Mouse (Mus musculus) ES-E14 (cell line): ENCODE results near the gene Rflna. TPM values are rescaled to one million over a fixed set of nuclear protein-coding genes. Genes with fewer than 3 reads are reported as not detected.
A peak's percentile ranks its signal among the peaks of the same experiment; 100 is the strongest.

Experiments
- DNase-seq: peaks from one replicate; pipeline ENCODE4 v3.0.0-alpha.2; 2013; ENCODE audit warnings: low read depth, low spot score
- H3K27ac ChIP-seq: 2 replicates; pipeline ENCODE4 v1.5.1; 2012; ENCODE audit warnings: low read depth, mild to moderate bottlenecking, low read length, moderate library complexity, mixed read lengths; ENCODE audit not compliant: poor library complexity, insufficient read depth, severe bottlenecking
- H3K36me3 ChIP-seq: 2 replicates; pipeline ENCODE4 v1.6.1; 2012; ENCODE audit warnings: mild to moderate bottlenecking, low read length, moderate library complexity, mixed read lengths; ENCODE audit not compliant: control insufficient read depth, poor library complexity, insufficient read depth, severe bottlenecking
- H3K4me1 ChIP-seq, 2 experiments: fragments of 150-350 bp in 1 of 2; sonication (generic) in 1 of 2; 2 replicates each; pipeline ENCODE4 v1.6.1; 2012; ENCODE audit warnings: low read length in 2 of 2, mild to moderate bottlenecking in 1 of 2, mixed read lengths in 1 of 2; ENCODE audit not compliant: control insufficient read depth in 2 of 2, insufficient read depth in 2 of 2, poor library complexity in 1 of 2
- H3K4me3 ChIP-seq, 2 experiments: fragments of 150-350 bp in 1 of 2; sonication (generic) in 1 of 2; 2 replicates each; pipeline ENCODE4 v1.5.1; 2012; ENCODE audit warnings: low read length in 2 of 2, low read depth in 1 of 2, mild to moderate bottlenecking in 1 of 2, mixed read lengths in 1 of 2; ENCODE audit not compliant: insufficient read depth in 1 of 2, poor library complexity in 1 of 2, severe bottlenecking in 1 of 2
- H3K9ac ChIP-seq: 2 replicates; pipeline ENCODE4 v1.6.1; 2012; ENCODE audit warnings: low read depth, mild to moderate bottlenecking, low read length, mixed read lengths; ENCODE audit not compliant: poor library complexity, insufficient read depth, severe bottlenecking
- H3K9me3 ChIP-seq: fragments of 150-350 bp; sonication (generic); 2 replicates; pipeline ENCODE4 v1.6.1; 2012; ENCODE audit warnings: low read depth, mild to moderate bottlenecking, low read length; ENCODE audit not compliant: control insufficient read depth, insufficient read depth
- CHD2 ChIP-seq: IDR thresholded peaks from 2 replicates; pipeline ENCODE4 v1.6.1; 2014; ENCODE audit warnings: mild to moderate bottlenecking, low read depth, low read length, inconsistent platforms
- HCFC1 ChIP-seq: IDR thresholded peaks from 2 replicates; pipeline ENCODE4 v1.6.1; 2012; ENCODE audit warnings: low read length, inconsistent platforms, borderline replicate concordance; ENCODE audit not compliant: insufficient read depth
- MAFK ChIP-seq: IDR thresholded peaks from 2 replicates; pipeline ENCODE4 v1.6.1; 2014; ENCODE audit warnings: mild to moderate bottlenecking, low read depth, low read length, inconsistent platforms; ENCODE audit not compliant: insufficient read depth
- ZC3H11A ChIP-seq: IDR thresholded peaks from 2 replicates; pipeline ENCODE4 v1.6.1; 2012; ENCODE audit warnings: low read depth, mild to moderate bottlenecking, inconsistent platforms, low read length, borderline replicate concordance
- ZNF384 ChIP-seq: IDR thresholded peaks from 2 replicates; pipeline ENCODE4 v1.6.1; 2012; ENCODE audit warnings: low read depth, low read length, inconsistent platforms
- in situ Hi-C, 2 experiments: fragments of 600-800 bp; cut with MboI; formaldehyde crosslinking; loops; one replicate each; pipeline ENCODE4 v1.15.1; 2025; ENCODE audit warnings: low sequenced_read_pairs in 2 of 2, inconsistent platforms in 1 of 2; ENCODE audit not compliant: unreplicated experiment in 2 of 2
- total RNA-seq: library from RNA; depleted of rRNA; stranded (reverse); fragments of 300-350 nt; gene quantifications from 2 replicates; pipeline ENCODE4 v1.2.3, GENCODE M21; 2012

Gene Rflna
- total RNA-seq, 1 experiment, result 1.5 TPM

GRCm38 (mm10) chr5:125055901-125056300, 52.9 kb downstream of the Rflna start:
- TF ChIP-seq ZNF384 (no peak), CHD2 (no peak), ZC3H11A (no peak), MAFK (no peak), HCFC1 (no peak)
- Histone ChIP-seq H3K4me1 (peaks cover 5 to 43% of the 10 kb centered on the region in 2 experiments), H3K36me3 (peaks cover 18% of the 10 kb centered on the region; the same call in 1 of the 2 replicates), H3K9ac (no peak overlapping the region), H3K9me3 (no peaks in the 10 kb centered on the region), H3K4me3 (no peak overlapping the region), H3K27ac (no peak overlapping the region)
- in situ Hi-C loops, result no loop called here
- no peak for DNase-seq

GRCm38 (mm10) chr5:125056331-125056695, 53.3 kb downstream of the Rflna start:
- Histone ChIP-seq H3K4me1 (peaks cover 5 to 43% of the 10 kb centered on the region in 2 experiments), H3K9ac (no peak overlapping the region)
- no peak for DNase-seq

GRCm38 (mm10) chr5:125056696-125057554, 53.9 kb downstream of the Rflna start:
- Histone ChIP-seq H3K36me3 (peaks cover 15% of the 10 kb centered on the region; the same call in 1 of the 2 replicates), H3K27ac (no peak overlapping the region), H3K4me3 (no peak overlapping the region), H3K9me3 (no peaks in the 10 kb centered on the region), H3K4me1 (peaks cover 5 to 43% of the 10 kb centered on the region in 2 experiments), H3K9ac (no peak overlapping the region)
- TF ChIP-seq ZC3H11A, result no peak
- no peak for TF ChIP-seq HCFC1
- no peak for TF ChIP-seq MAFK
- TF ChIP-seq ZNF384, result no peak
- TF ChIP-seq CHD2, result no peak
- DNase-seq, result no peak
- in situ Hi-C loops, result no loop called here

More at GRCm38 (mm10) chr5:125056331-125056695, 53.3 kb downstream of the Rflna start:
- no peak overlapping the region for H3K27ac ChIP-seq
- peaks cover 15% of the 10 kb centered on the region; the same call in 1 of the 2 replicates for H3K36me3 ChIP-seq
- TF ChIP-seq ZC3H11A, result no peak
- no peak for TF ChIP-seq CHD2
- TF ChIP-seq MAFK, result no peak
- TF ChIP-seq HCFC1, result no peak
- TF ChIP-seq ZNF384, result no peak
- no peak overlapping the region for H3K4me3 ChIP-seq
- no peaks in the 10 kb centered on the region for H3K9me3 ChIP-seq
- in situ Hi-C loops, result no loop called here

- in situ Hi-C loops, result no loop called here
- no peak for DNase-seq
- Histone ChIP-seq H3K9ac (peak overlapping the region; percentile 33; the same call in 1 of the 2 replicates), H3K9me3 (no peaks in the 10 kb centered on the region), H3K27ac (no peak overlapping the region), H3K4me3 (peak overlapping the region; percentile 42 to 46; a peak in 3 of 4 replicates), H3K4me1 (peaks cover 5 to 43% of the 10 kb centered on the region in 2 experiments), H3K36me3 (peaks cover 10% of the 10 kb centered on the region; the same call in 1 of the 2 replicates)
- TF ChIP-seq HCFC1 (no peak), MAFK (no peak), CHD2 (no peak), ZC3H11A (no peak), ZNF384 (no peak)
Measured at GRCm38 (mm10) chr5:125057555-125058266, 54.7 kb downstream of the Rflna start.
